Mouse (Mus musculus): Measurements from ENCODE around the gene Adamts3. TPM values are rescaled to one million over a fixed set of nuclear protein-coding genes. Genes with fewer than 3 reads are reported as not detected.

Gene Adamts3
- polyA plus RNA-seq (2014; fragmentation: Nextera tagmentation; extraction: Ambion mirVana), result 7.0 and 7.1 TPM in 2 replicates

DNA sequence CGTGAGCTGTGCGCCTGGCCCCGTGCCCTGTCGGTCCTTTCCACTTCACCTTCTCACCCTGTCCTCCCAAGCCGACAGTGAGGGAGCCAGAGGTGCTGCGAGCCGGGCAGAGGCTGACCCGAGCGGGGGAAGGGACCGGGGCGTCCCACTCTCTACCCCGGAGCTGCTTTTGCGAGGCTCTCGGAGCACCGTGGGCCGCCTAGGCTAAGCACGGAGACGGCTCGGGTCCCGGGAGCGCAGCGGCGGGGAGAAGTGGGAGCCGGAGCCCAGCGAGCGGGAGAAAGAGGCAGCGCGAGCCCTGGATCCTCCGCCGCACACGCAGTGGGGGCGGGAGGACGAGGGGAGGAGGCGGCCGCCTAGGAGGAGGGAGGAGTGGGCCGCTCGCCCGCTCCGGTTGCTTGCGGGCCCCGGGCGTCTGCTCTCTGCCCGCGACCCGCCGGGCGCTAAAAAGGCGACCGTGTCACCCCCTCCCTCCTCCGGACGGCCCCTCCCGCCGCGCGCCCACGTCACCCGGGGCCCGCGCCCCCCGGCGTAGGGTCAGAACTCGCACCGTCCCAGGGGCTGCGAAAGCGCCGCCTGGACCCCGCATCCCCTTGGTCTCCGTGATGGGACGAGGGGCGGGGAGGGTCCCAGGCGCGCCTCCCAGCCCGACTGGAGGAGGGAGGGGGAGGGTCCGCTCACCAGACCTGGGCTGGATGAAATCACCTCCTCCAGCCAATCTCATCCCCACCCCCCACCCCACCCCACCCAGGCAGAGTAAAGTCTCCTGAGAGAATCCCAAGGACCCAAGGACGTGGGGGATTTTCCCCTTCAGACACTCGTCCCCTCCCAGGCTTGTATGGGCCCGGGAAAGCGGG, at the start of gene Adamts3:
Adamts3 (minus strand) TSS at position 284 of the 857 bp plus-strand sequence.
- Histone ChIP-seq H3K27ac (ENCODE audit: low read depth, low read length) (no peak within 1 kb of the TSS), H3K9ac (ENCODE audit: low read length) (peak within 1 kb of the TSS; percentile 72), H3K4me2 (ENCODE audit: low read depth, low read length, severe bottlenecking) (peak within 1 kb of the TSS; percentile 100), H3K4me1 (replicated peaks; ENCODE audit: control insufficient read depth, insufficient read depth, low read length) (peaks cover 4% of the 10 kb centered on the region; the same call in 1 of the 2 replicates), H3K4me3 (ENCODE audit: low read depth, low read length) (peak within 1 kb of the TSS; percentile 57), H3K36me3 (ENCODE audit: control insufficient read depth, insufficient read depth, low read length) (no peaks in the 10 kb centered on the region; the same call in 1 of the 2 replicates), H3K9me3 (ENCODE audit: control insufficient read depth, low read length) (peaks cover 5% of the 10 kb centered on the region; the same call in 1 of the 2 replicates), H3K27me3 (ENCODE audit: control insufficient read depth, insufficient read depth, low read length) (no peaks in the 10 kb centered on the region)
- DNase-seq (ENCODE audit: low spot score), result peak; percentile 82
- peak; percentile 88 for ATAC-seq (replicated peaks; ENCODE audit: low FRiP score)
- under 1% methylated on average over 48 of the region's 78 CpGs for WGBS

DNA sequence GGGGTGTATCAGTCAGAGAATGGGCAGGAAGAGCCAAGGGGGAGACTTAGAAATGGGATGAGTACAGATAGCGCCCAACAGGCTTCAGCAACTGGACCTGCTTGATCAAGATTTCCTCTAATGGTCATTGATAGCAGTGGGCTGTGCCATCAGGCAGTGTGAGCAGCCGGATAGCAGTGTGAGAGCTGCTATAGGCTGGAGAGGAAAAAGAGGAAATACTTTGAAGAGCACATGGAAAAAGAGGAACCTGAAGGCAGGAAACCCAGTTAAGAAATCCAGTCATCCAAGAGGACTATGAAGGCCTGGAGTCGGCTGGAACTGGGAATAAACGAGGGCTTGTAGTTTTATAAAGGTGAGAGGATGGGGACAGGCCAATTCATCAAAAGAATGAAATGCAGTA, 48.4 kb upstream of the Adamts3 start:
- H3K27ac ChIP-seq (ENCODE audit: low read depth, low read length), result no peak overlapping the region
- ATAC-seq (replicated peaks; ENCODE audit: low FRiP score), result no peak
- no peak for DNase-seq (ENCODE audit: low spot score)
- H3K4me1 ChIP-seq (replicated peaks; ENCODE audit: control insufficient read depth, insufficient read depth, low read length), result no peaks in the 10 kb centered on the region
- no peak overlapping the region for H3K4me2 ChIP-seq (ENCODE audit: low read depth, low read length, severe bottlenecking)
- no peaks in the 10 kb centered on the region for H3K36me3 ChIP-seq (ENCODE audit: control insufficient read depth, insufficient read depth, low read length)
- 83% methylated on average over 4 of the region's 4 CpGs for WGBS
- no peak overlapping the region for H3K4me3 ChIP-seq (ENCODE audit: low read depth, low read length)
- H3K9me3 ChIP-seq (ENCODE audit: control insufficient read depth, low read length), result no peaks in the 10 kb centered on the region
- no peak overlapping the region for H3K9ac ChIP-seq (ENCODE audit: low read length)
- no peaks in the 10 kb centered on the region for H3K27me3 ChIP-seq (ENCODE audit: control insufficient read depth, insufficient read depth, low read length)

GRCm38 (mm10) chr5:89912359-89912758, 29.2 kb upstream of the Adamts3 start:
- DNase-seq (ENCODE audit: low spot score) (no peak), ATAC-seq (replicated peaks; ENCODE audit: low FRiP score) (no peak)
- Histone ChIP-seq H3K9me3 (ENCODE audit: control insufficient read depth, low read length) (no peaks in the 10 kb centered on the region), H3K27me3 (ENCODE audit: control insufficient read depth, insufficient read depth, low read length) (no peaks in the 10 kb centered on the region), H3K4me3 (ENCODE audit: low read depth, low read length) (no peak overlapping the region), H3K4me2 (ENCODE audit: low read depth, low read length, severe bottlenecking) (no peak overlapping the region), H3K4me1 (replicated peaks; ENCODE audit: control insufficient read depth, insufficient read depth, low read length) (no peaks in the 10 kb centered on the region), H3K27ac (ENCODE audit: low read depth, low read length) (no peak overlapping the region), H3K9ac (ENCODE audit: low read length) (no peak overlapping the region), H3K36me3 (ENCODE audit: control insufficient read depth, insufficient read depth, low read length) (no peaks in the 10 kb centered on the region)

- Histone ChIP-seq H3K4me3 (ENCODE audit: low read depth, low read length) (no peak overlapping the region), H3K27ac (ENCODE audit: low read depth, low read length) (no peak overlapping the region), H3K4me2 (ENCODE audit: low read depth, low read length, severe bottlenecking) (no peak overlapping the region), H3K36me3 (ENCODE audit: control insufficient read depth, insufficient read depth, low read length) (no peaks in the 10 kb centered on the region), H3K4me1 (replicated peaks; ENCODE audit: control insufficient read depth, insufficient read depth, low read length) (peaks cover 2% of the 10 kb centered on the region; the same call in 1 of the 2 replicates), H3K9ac (ENCODE audit: low read length) (no peak overlapping the region), H3K9me3 (ENCODE audit: control insufficient read depth, low read length) (no peaks in the 10 kb centered on the region), H3K27me3 (ENCODE audit: control insufficient read depth, insufficient read depth, low read length) (no peaks in the 10 kb centered on the region)
- ATAC-seq (replicated peaks; ENCODE audit: low FRiP score), result no peak
- DNase-seq (ENCODE audit: low spot score), result peak; percentile 52
- WGBS, result 44% methylated on average over 7 of the region's 7 CpGs
Measured at GRCm38 (mm10) chr5:89911950-89912349, 28.8 kb upstream of the Adamts3 start.

DNA sequence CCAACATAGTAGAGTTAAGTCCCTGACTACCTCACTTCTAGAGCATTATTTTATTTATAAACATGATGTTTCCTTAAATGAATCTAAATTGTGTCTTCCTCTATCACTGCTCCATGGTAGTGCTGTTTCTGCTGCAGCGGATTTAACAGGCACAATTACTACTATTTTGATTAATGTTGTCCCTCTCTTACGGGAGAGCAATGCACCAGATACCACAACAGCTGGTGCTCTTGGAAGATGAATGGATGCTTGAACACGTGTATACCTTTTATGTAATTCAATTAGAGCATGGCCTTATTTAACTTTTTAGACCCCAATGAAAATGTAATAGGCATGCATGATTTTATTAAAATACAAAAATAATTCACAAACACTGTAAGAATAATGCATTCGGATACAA, 28.4 kb upstream of the Adamts3 start:
- peaks cover 3% of the 10 kb centered on the region; the same call in 1 of the 2 replicates for H3K4me1 ChIP-seq (replicated peaks; ENCODE audit: control insufficient read depth, insufficient read depth, low read length)
- no peaks in the 10 kb centered on the region for H3K9me3 ChIP-seq (ENCODE audit: control insufficient read depth, low read length)
- no peak overlapping the region for H3K9ac ChIP-seq (ENCODE audit: low read length)
- WGBS, result 81% methylated on average over 4 of the region's 4 CpGs
- H3K4me3 ChIP-seq (ENCODE audit: low read depth, low read length), result no peak overlapping the region
- H3K27me3 ChIP-seq (ENCODE audit: control insufficient read depth, insufficient read depth, low read length), result no peaks in the 10 kb centered on the region
- DNase-seq (ENCODE audit: low spot score) (no peak), ATAC-seq (replicated peaks; ENCODE audit: low FRiP score) (no peak)
- no peak overlapping the region for H3K27ac ChIP-seq (ENCODE audit: low read depth, low read length)
- H3K4me2 ChIP-seq (ENCODE audit: low read depth, low read length, severe bottlenecking), result no peak overlapping the region
- H3K36me3 ChIP-seq (ENCODE audit: control insufficient read depth, insufficient read depth, low read length), result no peaks in the 10 kb centered on the region

DNA sequence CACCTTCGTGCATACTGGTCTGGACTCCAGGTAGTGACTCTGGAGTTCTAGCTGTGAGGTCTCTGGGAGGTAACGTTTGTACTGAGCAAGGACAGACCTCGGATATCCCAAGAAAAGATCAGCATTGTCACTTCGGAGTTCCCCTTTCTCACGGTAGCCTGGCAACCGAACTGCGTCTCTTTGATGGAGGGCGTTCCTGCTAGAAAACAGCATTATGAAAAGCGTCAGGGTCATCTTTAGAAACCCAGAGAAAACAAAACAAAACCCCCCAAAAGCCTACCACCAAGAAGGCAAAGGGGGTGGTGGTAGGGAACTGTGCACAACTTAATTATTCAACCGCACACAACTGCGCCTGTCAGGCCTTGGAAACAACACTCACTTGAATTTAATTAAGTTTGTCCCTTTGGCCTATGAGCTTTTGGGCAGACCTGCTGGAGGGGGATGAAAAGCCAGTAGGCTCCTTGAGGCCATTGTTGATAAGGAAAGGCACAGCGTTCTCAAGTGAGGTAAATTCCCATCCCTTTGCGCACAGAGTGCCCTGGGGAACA, 23.8 kb upstream of the Adamts3 start:
- 18% methylated on average over 13 of the region's 13 CpGs for WGBS
- Histone ChIP-seq H3K36me3 (ENCODE audit: control insufficient read depth, insufficient read depth, low read length) (no peaks in the 10 kb centered on the region), H3K27ac (ENCODE audit: low read depth, low read length) (no peak overlapping the region), H3K4me3 (ENCODE audit: low read depth, low read length) (no peak overlapping the region), H3K4me1 (replicated peaks; ENCODE audit: control insufficient read depth, insufficient read depth, low read length) (peaks cover 3% of the 10 kb centered on the region; the same call in 1 of the 2 replicates), H3K9ac (ENCODE audit: low read length) (no peak overlapping the region), H3K27me3 (ENCODE audit: control insufficient read depth, insufficient read depth, low read length) (no peaks in the 10 kb centered on the region), H3K9me3 (ENCODE audit: control insufficient read depth, low read length) (no peaks in the 10 kb centered on the region), H3K4me2 (ENCODE audit: low read depth, low read length, severe bottlenecking) (peak overlapping the region; percentile 24; the same call in 1 of the 2 replicates)
- no peak for DNase-seq (ENCODE audit: low spot score)
- peak; percentile 78 for ATAC-seq (replicated peaks; ENCODE audit: low FRiP score)

DNA sequence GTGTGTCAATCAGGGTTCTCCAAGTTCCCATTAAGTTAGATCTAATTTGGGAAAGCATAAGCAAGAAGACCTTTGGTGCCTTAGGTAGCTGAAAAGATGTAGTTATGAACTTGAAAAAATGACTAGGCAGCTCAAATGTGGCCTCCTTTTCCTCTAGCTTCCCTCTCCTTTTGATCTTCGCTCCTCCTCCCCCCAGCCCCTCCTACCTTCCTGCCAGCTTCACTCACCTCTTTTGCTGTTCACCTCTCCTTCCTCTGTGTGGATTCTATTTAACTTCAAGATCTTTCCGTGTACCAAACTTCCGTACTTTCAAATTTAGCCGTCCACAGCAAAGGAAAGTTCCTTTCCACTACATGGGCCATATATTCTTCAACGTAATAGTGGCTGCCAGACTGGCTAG, 17.9 kb upstream of the Adamts3 start:
- Histone ChIP-seq H3K27me3 (ENCODE audit: control insufficient read depth, insufficient read depth, low read length) (no peaks in the 10 kb centered on the region), H3K9me3 (ENCODE audit: control insufficient read depth, low read length) (no peaks in the 10 kb centered on the region), H3K4me1 (replicated peaks; ENCODE audit: control insufficient read depth, insufficient read depth, low read length) (no peaks in the 10 kb centered on the region), H3K9ac (ENCODE audit: low read length) (no peak overlapping the region), H3K4me2 (ENCODE audit: low read depth, low read length, severe bottlenecking) (no peak overlapping the region), H3K36me3 (ENCODE audit: control insufficient read depth, insufficient read depth, low read length) (no peaks in the 10 kb centered on the region), H3K4me3 (ENCODE audit: low read depth, low read length) (no peak overlapping the region), H3K27ac (ENCODE audit: low read depth, low read length) (no peak overlapping the region)
- DNase-seq (ENCODE audit: low spot score) (no peak), ATAC-seq (replicated peaks; ENCODE audit: low FRiP score) (no peak)
- WGBS, result 84% methylated on average over 5 of the region's 5 CpGs

DNA sequence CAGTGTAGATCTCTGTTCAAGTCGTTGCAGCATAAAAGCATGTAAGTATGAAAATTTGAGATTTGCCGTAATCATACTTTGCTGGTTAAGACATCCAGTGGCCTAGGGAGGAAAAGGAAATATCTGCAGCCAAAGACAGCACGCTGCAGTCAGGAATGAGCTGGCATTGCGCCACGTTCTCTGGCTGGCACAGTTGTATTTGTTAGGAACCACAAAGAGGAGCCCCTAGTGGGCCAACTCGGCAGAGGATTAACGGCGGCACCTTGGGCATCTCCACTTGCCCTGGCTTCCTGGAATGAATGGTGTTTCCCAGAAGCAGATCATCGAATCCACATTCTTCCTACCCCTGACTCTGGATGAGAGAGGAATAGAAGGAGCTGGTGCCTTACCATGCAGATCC, 14.4 kb upstream of the Adamts3 start:
- no peak overlapping the region for H3K4me2 ChIP-seq (ENCODE audit: low read depth, low read length, severe bottlenecking)
- 81% methylated on average over 9 of the region's 9 CpGs for WGBS
- H3K4me1 ChIP-seq (replicated peaks; ENCODE audit: control insufficient read depth, insufficient read depth, low read length), result no peaks in the 10 kb centered on the region
- 0 out of 2 replicates have a peak, but pooled peaks have one; percentile 42 for ATAC-seq (replicated peaks; ENCODE audit: low FRiP score)
- H3K27ac ChIP-seq (ENCODE audit: low read depth, low read length), result no peak overlapping the region
- no peak overlapping the region for H3K9ac ChIP-seq (ENCODE audit: low read length)
- no peak overlapping the region for H3K4me3 ChIP-seq (ENCODE audit: low read depth, low read length)
- no peaks in the 10 kb centered on the region for H3K9me3 ChIP-seq (ENCODE audit: control insufficient read depth, low read length)
- H3K36me3 ChIP-seq (ENCODE audit: control insufficient read depth, insufficient read depth, low read length), result no peaks in the 10 kb centered on the region
- no peak for DNase-seq (ENCODE audit: low spot score)
- H3K27me3 ChIP-seq (ENCODE audit: control insufficient read depth, insufficient read depth, low read length), result no peaks in the 10 kb centered on the region
